Mouse (Mus musculus) kidney, adult 2 months (tissue): ENCODE measurements around the gene Hoxd10. TPM values are rescaled to one million over a fixed set of nuclear protein-coding genes. Genes with fewer than 3 reads are reported as not detected.
A peak's percentile ranks its signal among the peaks of the same experiment; 100 is the strongest.

Experiments
- DNase-seq: peaks from one replicate; pipeline ENCODE4 v3.0.0; 2021
- H3K27ac ChIP-seq: fragments of 200-500 bp; 2 replicates; pipeline ENCODE4 v1.5.1; 2012; ENCODE audit warnings: low read depth, low read length, control low read depth, inconsistent platforms; ENCODE audit not compliant: insufficient read depth
- H3K27me3 ChIP-seq: fragments of 200-500 bp; replicated peaks from 2 replicates; pipeline ENCODE4 v1.6.1; 2012; ENCODE audit warnings: mild to moderate bottlenecking, moderate library complexity, low read length, inconsistent platforms; ENCODE audit not compliant: control insufficient read depth, insufficient read depth
- H3K36me3 ChIP-seq: fragments of 200-500 bp; 2 replicates; pipeline ENCODE4 v1.6.1; 2012; ENCODE audit warnings: mild to moderate bottlenecking, moderate library complexity, low read length, inconsistent platforms; ENCODE audit not compliant: control insufficient read depth, insufficient read depth
- H3K4me1 ChIP-seq: fragments of 200-500 bp; 2 replicates; pipeline ENCODE4 v1.6.1; 2011; ENCODE audit warnings: low read length; ENCODE audit not compliant: control insufficient read depth, insufficient read depth
- H3K4me3 ChIP-seq: fragments of 200-500 bp; 2 replicates; pipeline ENCODE4 v1.5.1; 2011; ENCODE audit warnings: mild to moderate bottlenecking, low read depth, low read length, control low read depth; ENCODE audit not compliant: insufficient read depth
- CTCF ChIP-seq: fragments of 200-500 bp; conservative IDR thresholded peaks from 2 replicates; pipeline ENCODE4 v1.5.1; 2011; ENCODE audit warnings: low read depth, mild to moderate bottlenecking, control low read depth, low read length, moderate library complexity, mixed read lengths; ENCODE audit not compliant: insufficient read depth, insufficient read length
- POLR2A ChIP-seq: fragments of 200-500 bp; IDR thresholded peaks from one replicate; pipeline ENCODE4 v1.6.1; 2011; ENCODE audit warnings: low read depth, low read length, control low read depth
- WGBS: fragments of 180-500 bp; shearing (Covaris S2); methylation state at CpG from one replicate; pipeline ENCODE4 v1.1.7; 2018; 5-methylcytosine and 5-hydroxymethylcytosine counted together
- polyA plus RNA-seq: library from polyadenylated mRNA; depleted of rRNA; stranded (reverse); fragments of >200 nt; gene quantifications from 2 replicates; pipeline ENCODE4 v1.2.3, GENCODE M21; 2012

The Hoxd10 gene
- polyA plus RNA-seq, 1 experiment, result 7.9 TPM

GRCm38 (mm10) chr2:74727640-74728302 lies 36.0 kb downstream of the Hoxd10 start:
- DNase-seq, result no peak
- 39% methylated on average over 24 of the region's 25 CpGs for WGBS
- Histone ChIP-seq H3K4me1 (peaks cover 13% of the 10 kb centered on the region; the same call in 1 of the 2 replicates), H3K27me3 (no peaks in the 10 kb centered on the region), H3K27ac (no peak overlapping the region), H3K4me3 (peak overlapping the region; percentile 40), H3K36me3 (no peaks in the 10 kb centered on the region)
- TF ChIP-seq POLR2A, result no peak
- no peak for TF ChIP-seq CTCF

- H3K4me1 ChIP-seq, result peaks cover 13% of the 10 kb centered on the region; the same call in 1 of the 2 replicates
- DNase-seq, result no peak
- TF ChIP-seq CTCF, result no peak
- TF ChIP-seq POLR2A, result no peak
- H3K36me3 ChIP-seq, result no peaks in the 10 kb centered on the region
- no peak overlapping the region for H3K27ac ChIP-seq
- no peaks in the 10 kb centered on the region for H3K27me3 ChIP-seq
- 70% methylated on average over 13 of the region's 13 CpGs for WGBS
- 0 out of 2 replicates have a peak overlapping the region, but pooled peaks have one; percentile 40 for H3K4me3 ChIP-seq
Measured at GRCm38 (mm10) chr2:74728303-74728680, 36.6 kb downstream of the Hoxd10 start.

GRCm38 (mm10) chr2:74730331-74730730 lies 38.6 kb downstream of the Hoxd10 start:
- WGBS, result 57% methylated on average over 8 of the region's 8 CpGs
- H3K27ac ChIP-seq, result no peak overlapping the region
- DNase-seq, result no peak
- H3K4me3 ChIP-seq, result no peak overlapping the region
- no peaks in the 10 kb centered on the region for H3K36me3 ChIP-seq
- H3K4me1 ChIP-seq, result peaks cover 5% of the 10 kb centered on the region; the same call in 1 of the 2 replicates
- H3K27me3 ChIP-seq, result no peaks in the 10 kb centered on the region
- TF ChIP-seq CTCF (no peak), POLR2A (no peak)

- H3K36me3 ChIP-seq, result no peaks in the 10 kb centered on the region
- DNase-seq, result no peak
- 0 out of 2 replicates have a peak, but pooled peaks cover 2% of the 10 kb centered on the region for H3K4me1 ChIP-seq
- TF ChIP-seq POLR2A (no peak), CTCF (no peak)
- no peak overlapping the region for H3K4me3 ChIP-seq
- H3K27me3 ChIP-seq, result no peaks in the 10 kb centered on the region
- no peak overlapping the region for H3K27ac ChIP-seq
Measured at GRCm38 (mm10) chr2:74731055-74731454, 39.3 kb downstream of the Hoxd10 start.

GRCm38 (mm10) chr2:74731799-74732512 lies 40.2 kb downstream of the Hoxd10 start:
- no peak for DNase-seq
- H3K4me1 ChIP-seq, result no peaks in the 10 kb centered on the region
- no peak overlapping the region for H3K27ac ChIP-seq
- TF ChIP-seq POLR2A, result no peak
- no peak for TF ChIP-seq CTCF
- no peak overlapping the region for H3K4me3 ChIP-seq
- H3K27me3 ChIP-seq, result no peaks in the 10 kb centered on the region
- WGBS, result 65% methylated on average over 9 of the region's 9 CpGs
- H3K36me3 ChIP-seq, result no peaks in the 10 kb centered on the region

- peak overlapping the region; percentile 24; the same call in 1 of the 2 replicates for H3K4me3 ChIP-seq
- TF ChIP-seq POLR2A (no peak), CTCF (no peak)
- peak overlapping the region; percentile 24; the same call in 1 of the 2 replicates for H3K27ac ChIP-seq
- H3K27me3 ChIP-seq, result no peaks in the 10 kb centered on the region
- DNase-seq, result peak; percentile 54
- H3K4me1 ChIP-seq, result no peaks in the 10 kb centered on the region
- WGBS, result 16% methylated on average over 52 of the region's 52 CpGs
- no peaks in the 10 kb centered on the region for H3K36me3 ChIP-seq
Measured at GRCm38 (mm10) chr2:74732513-74733316, 41.0 kb downstream of the Hoxd10 start.
